Mouse (Mus musculus) neural tube, embryonic 10.5 days (tissue): Measurements from ENCODE around the gene Bahcc1.
A peak's percentile ranks its signal among the peaks of the same experiment; 100 is the strongest.

ENCODE experiments used
- DNase-seq: peaks from one replicate; pipeline ENCODE4 v3.0.0-alpha.2; 2017; ENCODE audit warnings: low spot score; ENCODE audit errors: extremely low spot score

The Bahcc1 gene

DNA sequence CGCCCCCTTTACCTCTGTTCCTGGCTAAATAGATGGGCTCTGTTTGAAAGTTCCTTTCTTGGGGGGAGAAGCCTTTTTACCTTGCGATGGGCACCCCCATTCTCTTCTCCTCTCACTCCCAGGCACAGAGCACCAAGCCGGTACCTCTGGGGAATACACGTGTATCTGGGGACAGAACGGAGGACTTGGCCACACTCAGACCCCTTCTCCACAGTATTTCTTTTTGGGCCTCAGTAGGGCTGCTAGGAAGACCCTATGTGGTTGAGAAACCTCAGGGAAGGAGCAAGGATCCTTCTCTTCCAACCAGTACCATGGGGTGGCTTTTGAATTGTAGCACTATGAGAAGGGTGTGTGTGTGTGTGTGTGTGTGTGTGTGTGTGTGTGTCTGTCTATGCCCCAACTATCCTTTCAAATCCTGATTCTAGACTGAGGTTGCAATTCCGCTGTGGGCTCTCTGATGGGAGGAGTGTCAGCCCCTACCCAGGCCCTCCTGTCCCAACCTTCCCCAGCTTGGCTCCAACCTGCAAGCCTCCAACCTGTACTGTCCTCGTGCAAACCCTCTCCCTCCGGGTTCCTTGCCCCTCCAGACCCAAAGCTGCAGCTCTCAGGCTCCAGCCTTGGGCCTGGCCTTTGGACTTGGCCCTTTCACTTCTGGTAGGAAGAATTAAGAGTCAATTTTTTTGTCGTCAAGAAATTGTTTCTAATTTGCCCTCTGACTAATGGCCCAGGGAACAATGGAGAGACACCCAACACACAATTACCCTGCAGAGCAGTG is 4.4 kb upstream of the Bahcc1 start:
- peak; percentile 44 for DNase-seq

DNA sequence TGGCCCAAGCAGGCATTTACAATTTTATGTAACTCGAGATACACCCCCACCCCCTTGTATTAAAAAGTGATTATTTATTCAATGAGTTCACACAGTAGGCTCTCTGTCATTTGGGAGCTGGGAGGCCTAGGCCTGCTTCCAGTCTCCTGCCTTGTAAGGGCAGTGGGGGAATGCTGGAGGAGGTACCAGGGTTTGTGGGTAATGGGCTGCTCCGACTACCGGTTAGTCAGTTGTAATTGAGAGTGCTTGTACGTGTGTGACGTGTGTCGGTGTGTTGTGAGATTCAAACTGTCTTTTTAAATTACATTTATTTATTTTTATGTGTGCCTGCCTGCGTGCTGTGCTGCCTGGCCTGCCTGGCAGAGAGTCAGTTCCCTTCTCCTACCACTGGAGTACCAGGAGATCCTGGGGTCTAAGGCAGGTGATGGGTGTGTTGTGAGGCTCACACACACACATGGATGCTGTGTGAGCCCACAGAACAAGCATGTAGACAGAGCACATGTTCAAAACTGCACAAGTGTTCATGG is 3.8 kb upstream of the Bahcc1 start:
- peak; percentile 49 for DNase-seq

GRCm38 (mm10) chr11:120229861-120230751 is 2.6 kb upstream of the Bahcc1 start:
- peak; percentile 73 for DNase-seq

- DNase-seq, result no peak
These were observed 1.8 kb upstream of the Bahcc1 start for GRCm38 (mm10) chr11:120230841-120231370.

DNA sequence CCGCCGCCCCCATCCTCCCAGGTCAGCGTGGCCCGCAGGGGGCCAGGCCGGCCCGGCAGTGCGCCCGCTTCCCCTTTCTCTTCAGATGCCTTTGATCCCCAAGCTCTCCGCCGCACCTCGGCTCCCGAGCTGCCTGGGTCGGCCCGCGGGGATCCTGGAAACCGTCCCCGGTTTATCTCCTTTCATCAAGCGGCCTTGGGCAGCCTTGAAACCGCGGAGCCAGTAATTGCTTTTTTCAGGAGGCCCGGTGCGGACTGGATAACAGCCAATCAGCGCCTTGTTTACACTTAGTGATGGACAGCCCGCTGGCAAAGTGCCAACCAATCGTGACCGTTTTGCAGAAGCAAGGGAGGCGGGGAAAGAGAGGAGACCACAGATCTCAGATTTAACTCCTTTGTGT is 1.4 kb upstream of the Bahcc1 start:
- peak; percentile 100 for DNase-seq

GRCm38 (mm10) chr11:120233441-120234135 is 841 bp downstream of the Bahcc1 start:
- DNase-seq, result peak; percentile 83

DNA sequence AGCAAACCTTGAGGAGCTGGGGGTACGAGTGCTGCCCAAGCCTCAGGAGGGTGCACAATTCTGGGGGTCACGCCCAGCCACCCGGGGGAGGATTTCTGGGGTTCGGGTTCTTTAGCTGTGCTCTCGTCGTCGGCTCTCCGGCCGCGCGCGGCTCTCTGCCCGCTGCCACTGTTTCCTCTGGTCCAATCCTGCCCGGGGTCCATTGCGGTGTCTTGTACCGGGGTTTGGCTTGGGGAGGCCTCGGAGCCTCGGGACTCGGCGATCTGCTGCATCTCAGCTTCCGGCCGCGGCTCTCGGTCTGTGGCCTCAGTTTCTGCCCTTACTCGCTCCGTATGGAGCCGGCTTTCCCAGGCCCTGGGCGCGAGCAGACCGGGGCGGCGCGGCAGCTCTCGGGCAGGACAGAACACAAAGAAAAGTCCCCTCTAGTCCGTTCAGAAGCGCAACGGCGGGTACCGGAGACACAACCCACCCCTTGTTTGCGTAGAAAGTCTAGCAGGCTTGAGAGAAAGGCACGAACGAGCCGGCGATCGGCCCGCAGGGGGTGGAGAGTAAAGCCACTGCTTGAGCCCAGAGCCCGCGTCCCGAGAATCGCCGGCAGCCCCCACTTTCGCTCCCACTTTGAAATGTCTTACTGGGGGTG is 1.5 kb downstream of the Bahcc1 start:
- peak; percentile 86 for DNase-seq

- no peak for DNase-seq
These were observed 2.0 kb downstream of the Bahcc1 start for GRCm38 (mm10) chr11:120234776-120235181.

DNA sequence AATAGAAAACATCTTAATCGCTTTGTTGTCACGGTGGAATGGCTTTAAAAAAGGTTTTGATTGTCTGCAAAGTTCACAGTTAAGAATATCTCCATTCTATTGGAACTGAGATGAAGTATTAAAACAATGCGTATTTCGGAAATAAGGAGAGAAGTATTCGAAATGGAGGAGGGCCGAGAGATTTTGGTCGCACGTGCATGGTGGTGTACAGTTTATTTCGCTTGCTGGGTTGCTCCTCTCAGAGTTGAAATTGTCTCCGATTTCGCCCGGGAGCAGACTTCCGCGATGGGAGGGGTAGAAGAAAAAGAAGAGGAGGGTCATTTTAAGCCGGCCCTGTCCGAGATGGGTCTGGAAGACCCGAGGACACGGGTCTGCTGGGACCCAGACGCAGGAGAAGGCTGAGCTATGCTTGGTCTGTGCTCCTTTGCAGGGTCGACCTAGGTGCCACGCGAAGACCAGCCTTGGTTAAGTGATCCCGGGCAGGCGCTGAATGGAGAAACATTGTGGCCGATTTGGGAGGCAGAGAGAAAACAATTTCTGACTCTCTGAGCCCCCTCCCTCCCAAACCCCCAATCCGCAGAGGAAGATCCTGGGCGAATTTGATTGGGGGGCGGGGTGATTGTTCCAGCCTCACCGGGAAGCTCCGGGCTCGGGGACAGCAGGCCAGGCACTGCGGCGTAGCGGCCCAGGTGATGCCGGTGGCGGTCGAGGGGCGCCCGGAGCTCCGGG is 2.8 kb downstream of the Bahcc1 start:
- peak; percentile 88 for DNase-seq

DNA sequence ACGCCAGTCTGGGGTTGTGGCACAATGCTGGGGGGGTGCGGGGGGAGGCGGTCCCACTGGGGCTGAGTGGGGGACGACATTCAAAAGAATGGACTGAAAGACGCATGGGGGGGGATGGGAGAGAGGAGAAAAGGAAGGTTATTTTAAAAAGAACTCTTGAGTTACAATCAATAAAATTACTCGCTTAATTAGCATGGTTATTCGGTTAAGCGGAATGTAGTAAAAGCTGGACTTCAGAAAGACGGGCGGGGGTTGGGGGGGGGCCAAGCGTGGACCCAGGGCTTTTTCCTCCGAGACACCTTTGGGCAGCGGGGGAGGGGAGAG is 3.3 kb downstream of the Bahcc1 start:
- DNase-seq, result no peak

DNA sequence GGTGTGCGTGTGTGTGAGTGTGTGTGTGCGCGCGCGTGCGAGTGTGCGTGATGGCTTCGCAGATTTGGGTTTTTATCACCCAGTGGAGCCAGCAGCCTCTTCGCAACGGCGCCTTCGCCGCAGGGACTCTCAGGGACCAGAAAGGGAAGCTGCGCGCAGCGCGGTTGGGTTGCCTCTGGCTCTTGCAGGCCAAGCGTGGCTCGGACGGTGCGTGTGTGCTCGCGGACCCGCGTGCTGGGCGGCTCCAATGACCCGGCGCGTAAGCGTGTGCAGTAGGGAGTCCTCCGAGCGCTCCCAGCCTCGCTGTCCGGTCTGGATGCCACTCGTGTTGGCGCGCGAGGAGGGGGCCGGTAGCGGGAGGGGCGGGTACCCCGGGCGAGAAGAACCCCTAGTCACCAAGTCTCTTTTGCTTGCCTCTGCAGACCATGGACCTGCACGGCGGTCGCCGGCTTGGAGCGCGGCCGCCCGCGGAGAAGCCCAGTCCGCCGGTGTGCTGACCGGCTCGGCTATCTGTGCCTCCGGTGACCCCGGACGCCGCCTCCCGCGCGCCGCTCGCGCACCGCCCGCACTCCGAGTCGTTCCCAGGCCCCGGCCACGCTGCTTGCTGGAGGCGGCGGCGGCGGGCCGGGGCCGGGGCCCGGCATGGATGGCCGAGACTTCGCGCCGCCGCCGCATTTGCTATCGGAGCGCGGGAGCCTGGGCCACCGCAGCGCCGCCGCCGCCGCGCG is 3.9 kb downstream of the Bahcc1 start:
- DNase-seq, result peak; percentile 85

- peak; percentile 78 for DNase-seq
These were observed 4.7 kb downstream of the Bahcc1 start for GRCm38 (mm10) chr11:120237166-120238131.

GRCm38 (mm10) chr11:120238306-120238705 is 5.6 kb downstream of the Bahcc1 start:
- no peak for DNase-seq

- peak; percentile 83 for DNase-seq
These were observed 6.1 kb downstream of the Bahcc1 start for GRCm38 (mm10) chr11:120238751-120239359.

GRCm38 (mm10) chr11:120239581-120239991 is 6.8 kb downstream of the Bahcc1 start:
- DNase-seq, result peak; percentile 74

- peak; percentile 91 for DNase-seq
These were observed 7.5 kb downstream of the Bahcc1 start for GRCm38 (mm10) chr11:120240206-120240605.

GRCm38 (mm10) chr11:120240941-120241890 is 8.5 kb downstream of the Bahcc1 start:
- peak; percentile 61 for DNase-seq
